Mouse (Mus musculus): ENCODE measurements around the gene Ptma. TPM values are rescaled to one million over a fixed set of nuclear protein-coding genes. Genes with fewer than 3 reads are reported as not detected.

The Ptma gene
- polyA plus RNA-seq, 1 experiment from 2014 or later = 1,165 TPM

DNA sequence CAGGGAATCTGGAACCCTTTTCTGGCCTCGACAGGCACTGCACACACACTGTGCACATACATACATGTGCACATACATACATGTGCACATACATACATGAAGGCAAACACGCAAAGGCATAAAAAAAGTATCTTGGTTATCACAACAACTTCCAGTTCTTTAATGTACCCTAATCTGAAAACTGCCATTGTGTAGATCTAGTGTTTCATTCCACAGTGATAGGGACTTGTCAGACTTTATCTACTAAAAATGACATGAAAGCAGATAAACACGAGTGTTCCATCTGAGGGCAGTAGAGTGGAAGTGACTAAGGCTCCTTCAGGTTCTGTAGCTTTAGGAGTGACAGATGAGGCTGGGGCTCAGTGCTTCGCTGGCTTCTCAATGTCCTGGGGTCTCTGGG, 24.8 kb downstream of the Ptma start:
- Histone ChIP-seq H3K9ac (ENCODE audit: low read depth, low read length) (no peak overlapping the region), H3K4me1 (ENCODE audit: control insufficient read depth, insufficient read depth, low read depth, low read length) (no peaks in the 10 kb centered on the region), H3K27ac (ENCODE audit: low read depth, low read length) (no peak overlapping the region), H3K4me3 (ENCODE audit: low read length) (no peak overlapping the region), H3K27me3 (replicated peaks; ENCODE audit: control insufficient read depth, insufficient read depth, low read length) (no peaks in the 10 kb centered on the region), H3K9me3 (ENCODE audit: control insufficient read depth, low read length) (no peaks in the 10 kb centered on the region), H3K36me3 (ENCODE audit: control insufficient read depth, insufficient read depth, low read length) (peaks cover 11% of the 10 kb centered on the region; the same call in 1 of the 2 replicates), H3K4me2 (ENCODE audit: low read length) (no peak overlapping the region)
- 85% methylated on average over 4 of the region's 4 CpGs for WGBS
- ATAC-seq = no peak

DNA sequence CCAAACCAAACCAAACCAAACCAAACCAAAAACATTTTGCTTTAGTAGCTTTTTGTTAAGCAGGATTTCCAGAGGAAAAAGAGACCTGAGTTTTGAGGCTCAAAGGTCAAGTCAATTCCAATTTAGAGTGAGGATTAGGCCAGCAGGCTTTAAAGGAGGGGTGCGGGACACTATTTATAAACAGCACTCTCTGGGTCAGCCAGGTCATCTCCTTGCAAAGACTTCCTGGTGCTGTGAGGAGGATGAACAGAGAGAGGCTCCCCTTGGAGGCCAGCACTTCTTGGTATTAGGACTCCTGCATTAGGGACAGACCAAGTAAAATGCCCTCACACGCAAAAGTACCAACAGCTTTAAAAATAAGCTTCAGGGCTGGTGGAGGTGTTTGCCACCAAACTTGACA, 25.4 kb downstream of the Ptma start:
- no peak overlapping the region for H3K4me2 ChIP-seq (ENCODE audit: low read length)
- no peak for ATAC-seq
- no peaks in the 10 kb centered on the region for H3K9me3 ChIP-seq (ENCODE audit: control insufficient read depth, low read length)
- H3K27ac ChIP-seq (ENCODE audit: low read depth, low read length) = no peak overlapping the region
- H3K36me3 ChIP-seq (ENCODE audit: control insufficient read depth, insufficient read depth, low read length) = peaks cover 8% of the 10 kb centered on the region; the same call in 1 of the 2 replicates
- H3K4me1 ChIP-seq (ENCODE audit: control insufficient read depth, insufficient read depth, low read depth, low read length) = no peaks in the 10 kb centered on the region
- H3K4me3 ChIP-seq (ENCODE audit: low read length) = no peak overlapping the region
- H3K27me3 ChIP-seq (replicated peaks; ENCODE audit: control insufficient read depth, insufficient read depth, low read length) = no peaks in the 10 kb centered on the region
- 58% methylated on average over 2 of the region's 2 CpGs for WGBS
- H3K9ac ChIP-seq (ENCODE audit: low read depth, low read length) = no peak overlapping the region

DNA sequence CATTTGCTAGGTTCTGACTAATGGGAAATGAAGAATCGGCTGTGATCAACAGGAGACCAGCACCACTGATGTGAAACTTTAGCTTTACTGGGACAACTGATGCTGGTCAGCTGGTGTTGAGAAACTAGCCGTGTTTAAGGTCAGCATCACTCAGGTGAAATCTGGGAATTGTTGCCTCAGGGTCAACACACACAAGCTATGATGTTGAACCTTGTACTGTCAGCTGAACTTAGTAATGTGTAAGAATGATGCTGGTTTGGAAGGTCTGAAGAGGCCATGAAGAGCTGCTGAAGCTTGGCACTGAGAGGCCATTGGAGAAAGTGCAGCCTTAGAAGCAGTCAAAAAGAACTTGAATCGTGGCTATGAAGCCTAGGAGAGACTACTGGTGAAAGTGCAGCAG, 29.1 kb downstream of the Ptma start:
- 92% methylated on average over 3 of the region's 3 CpGs for WGBS
- Histone ChIP-seq H3K27me3 (replicated peaks; ENCODE audit: control insufficient read depth, insufficient read depth, low read length) (no peaks in the 10 kb centered on the region), H3K4me2 (ENCODE audit: low read length) (no peak overlapping the region)

DNA sequence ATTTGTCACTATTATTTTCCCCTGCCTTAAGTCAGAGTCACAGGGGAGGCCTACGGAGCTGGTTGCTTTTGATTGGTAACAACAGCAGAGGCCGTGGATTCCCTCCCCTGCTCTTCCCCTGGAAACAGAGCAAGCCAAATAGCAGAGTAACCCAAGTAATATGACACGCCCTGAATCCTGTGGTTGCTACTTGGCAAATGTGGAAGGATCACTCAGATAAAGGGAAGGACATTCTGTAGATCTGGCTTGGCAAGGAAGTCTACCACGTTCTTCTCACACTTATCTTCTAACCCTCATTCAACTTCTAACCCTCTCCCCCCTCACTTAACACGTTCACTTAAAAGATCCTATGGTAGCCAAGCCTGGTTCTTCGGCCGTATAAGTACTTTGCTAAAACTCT, 31.3 kb downstream of the Ptma start:
- WGBS = 83% methylated on average over 7 of the region's 7 CpGs
- Histone ChIP-seq H3K27ac (ENCODE audit: low read depth, low read length) (no peak overlapping the region), H3K9me3 (ENCODE audit: control insufficient read depth, low read length) (no peaks in the 10 kb centered on the region), H3K4me2 (ENCODE audit: low read length) (no peak overlapping the region), H3K27me3 (replicated peaks; ENCODE audit: control insufficient read depth, insufficient read depth, low read length) (no peaks in the 10 kb centered on the region), H3K4me3 (ENCODE audit: low read length) (no peak overlapping the region), H3K9ac (ENCODE audit: low read depth, low read length) (no peak overlapping the region), H3K36me3 (ENCODE audit: control insufficient read depth, insufficient read depth, low read length) (peaks cover 6% of the 10 kb centered on the region; the same call in 1 of the 2 replicates), H3K4me1 (ENCODE audit: control insufficient read depth, insufficient read depth, low read depth, low read length) (no peaks in the 10 kb centered on the region)
- no peak for ATAC-seq

More for the DNA sequence above, 29.1 kb downstream of the Ptma start:
- no peak for ATAC-seq
- H3K9me3 ChIP-seq (ENCODE audit: control insufficient read depth, low read length) = no peaks in the 10 kb centered on the region
- no peak overlapping the region for H3K9ac ChIP-seq (ENCODE audit: low read depth, low read length)
- no peak overlapping the region for H3K27ac ChIP-seq (ENCODE audit: low read depth, low read length)
- H3K4me3 ChIP-seq (ENCODE audit: low read length) = no peak overlapping the region
- no peaks in the 10 kb centered on the region for H3K4me1 ChIP-seq (ENCODE audit: control insufficient read depth, insufficient read depth, low read depth, low read length)
- no peaks in the 10 kb centered on the region; the same call in 1 of the 2 replicates for H3K36me3 ChIP-seq (ENCODE audit: control insufficient read depth, insufficient read depth, low read length)

DNA sequence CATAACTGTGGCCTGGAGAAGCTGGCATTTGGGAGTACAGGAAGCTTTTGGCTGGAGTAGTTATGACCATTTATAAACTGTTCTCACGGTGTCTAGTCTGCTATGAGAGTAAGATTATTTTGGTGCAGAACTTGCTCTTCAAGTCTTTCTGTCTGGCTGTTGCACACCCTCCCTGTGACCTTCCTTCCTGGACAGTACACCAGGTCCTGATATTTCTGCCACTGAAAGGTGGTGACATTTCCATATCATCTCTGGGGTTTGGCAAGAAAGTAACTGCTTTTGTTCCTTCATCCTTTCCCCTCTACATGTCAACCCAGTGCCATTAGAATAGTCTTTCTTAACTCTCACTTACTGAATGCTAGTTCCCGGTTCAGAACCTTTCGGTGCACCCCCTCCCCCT, 32.7 kb downstream of the Ptma start:
- H3K9ac ChIP-seq (ENCODE audit: low read depth, low read length) = no peak overlapping the region
- H3K36me3 ChIP-seq (ENCODE audit: control insufficient read depth, insufficient read depth, low read length) = peaks cover 12% of the 10 kb centered on the region
- WGBS = 87% methylated on average over 3 of the region's 3 CpGs
- H3K27ac ChIP-seq (ENCODE audit: low read depth, low read length) = no peak overlapping the region
- no peak overlapping the region for H3K4me3 ChIP-seq (ENCODE audit: low read length)
- H3K27me3 ChIP-seq (replicated peaks; ENCODE audit: control insufficient read depth, insufficient read depth, low read length) = no peaks in the 10 kb centered on the region
- H3K4me2 ChIP-seq (ENCODE audit: low read length) = no peak overlapping the region
- H3K4me1 ChIP-seq (ENCODE audit: control insufficient read depth, insufficient read depth, low read depth, low read length) = no peaks in the 10 kb centered on the region
- no peak for ATAC-seq
- H3K9me3 ChIP-seq (ENCODE audit: control insufficient read depth, low read length) = no peaks in the 10 kb centered on the region

DNA sequence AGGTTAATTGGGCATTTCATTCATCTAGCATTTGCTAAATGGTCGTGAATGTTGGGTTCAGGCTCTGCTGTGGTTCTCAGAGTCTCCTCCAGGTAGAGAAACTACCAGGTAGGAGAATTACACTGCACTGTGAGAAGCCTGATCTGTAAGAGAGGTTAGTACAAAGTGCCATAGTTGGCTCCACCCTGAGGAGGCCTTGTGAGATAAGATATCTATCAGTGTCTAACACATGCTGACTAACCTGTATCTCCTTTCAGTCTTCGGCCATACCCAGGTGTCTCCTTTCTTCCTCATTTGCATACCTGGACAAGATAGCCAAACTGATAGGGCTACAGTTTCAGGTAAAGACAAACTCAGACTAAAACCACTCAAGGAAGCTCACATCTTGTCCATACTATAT, 36.1 kb downstream of the Ptma start:
- ATAC-seq = no peak
- H3K27me3 ChIP-seq (replicated peaks; ENCODE audit: control insufficient read depth, insufficient read depth, low read length) = no peaks in the 10 kb centered on the region
- H3K9me3 ChIP-seq (ENCODE audit: control insufficient read depth, low read length) = no peaks in the 10 kb centered on the region
- no peak overlapping the region for H3K4me3 ChIP-seq (ENCODE audit: low read length)
- 90% methylated on average over 2 of the region's 2 CpGs for WGBS
- no peak overlapping the region for H3K9ac ChIP-seq (ENCODE audit: low read depth, low read length)
- no peaks in the 10 kb centered on the region for H3K4me1 ChIP-seq (ENCODE audit: control insufficient read depth, insufficient read depth, low read depth, low read length)
- H3K4me2 ChIP-seq (ENCODE audit: low read length) = no peak overlapping the region
- H3K27ac ChIP-seq (ENCODE audit: low read depth, low read length) = no peak overlapping the region
- peaks cover 14% of the 10 kb centered on the region for H3K36me3 ChIP-seq (ENCODE audit: control insufficient read depth, insufficient read depth, low read length)

DNA sequence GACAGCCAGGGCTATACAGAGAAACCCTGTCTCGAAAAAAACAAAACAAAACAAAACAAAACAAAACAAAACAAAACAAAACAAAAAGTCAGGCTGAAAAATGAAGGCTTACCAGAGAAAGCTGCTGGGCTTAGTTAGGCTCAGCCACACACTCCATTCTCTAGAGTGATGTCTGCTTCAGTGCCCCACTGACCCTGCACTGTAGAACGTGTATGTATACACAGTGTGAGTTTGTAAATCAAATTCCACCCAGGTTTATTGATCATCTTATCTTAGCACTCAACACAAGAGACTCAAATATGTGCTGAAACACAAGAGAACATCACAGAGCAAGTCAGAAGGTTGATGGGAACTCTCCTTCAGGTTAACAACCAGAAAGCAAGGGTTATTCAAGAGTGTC, 41.9 kb downstream of the Ptma start:
- H3K4me1 ChIP-seq (ENCODE audit: control insufficient read depth, insufficient read depth, low read depth, low read length) = no peaks in the 10 kb centered on the region
- no peak for ATAC-seq
- H3K4me3 ChIP-seq (ENCODE audit: low read length) = no peak overlapping the region
- H3K27ac ChIP-seq (ENCODE audit: low read depth, low read length) = no peak overlapping the region
- WGBS = 77% methylated on average over 2 of the region's 2 CpGs
- no peaks in the 10 kb centered on the region for H3K9me3 ChIP-seq (ENCODE audit: control insufficient read depth, low read length)
- no peak overlapping the region for H3K9ac ChIP-seq (ENCODE audit: low read depth, low read length)
- H3K27me3 ChIP-seq (replicated peaks; ENCODE audit: control insufficient read depth, insufficient read depth, low read length) = no peaks in the 10 kb centered on the region
- H3K36me3 ChIP-seq (ENCODE audit: control insufficient read depth, insufficient read depth, low read length) = peaks cover 8% of the 10 kb centered on the region
- H3K4me2 ChIP-seq (ENCODE audit: low read length) = no peak overlapping the region

DNA sequence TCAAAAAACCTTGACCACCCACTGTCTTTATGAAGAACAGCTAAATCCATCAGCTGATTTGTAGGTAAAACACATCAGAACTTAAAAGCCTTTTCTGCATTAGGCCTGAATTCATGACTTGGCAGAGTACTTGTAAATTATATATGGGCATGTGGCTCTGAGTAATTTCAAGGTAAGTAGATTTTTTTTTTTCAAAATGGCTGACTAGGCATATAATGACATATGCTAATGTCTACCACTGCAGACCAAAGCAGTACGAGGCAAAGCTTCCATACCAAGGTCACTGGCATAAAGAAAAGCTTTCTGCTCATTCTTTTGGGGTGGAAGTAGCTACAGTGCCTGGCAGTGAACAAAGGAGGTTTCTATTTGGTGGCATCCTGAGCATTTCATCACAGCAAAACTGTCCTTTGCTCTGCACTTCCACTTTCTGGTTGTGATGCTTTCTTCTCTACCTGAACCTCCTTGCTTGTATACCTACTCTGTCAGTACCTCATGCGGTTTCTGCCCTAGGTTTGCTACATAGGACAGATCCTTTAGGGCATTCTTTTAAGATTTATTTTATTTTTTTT, 42.9 kb downstream of the Ptma start:
- Histone ChIP-seq H3K27ac (ENCODE audit: low read depth, low read length) (no peak overlapping the region), H3K9me3 (ENCODE audit: control insufficient read depth, low read length) (no peaks in the 10 kb centered on the region), H3K27me3 (replicated peaks; ENCODE audit: control insufficient read depth, insufficient read depth, low read length) (no peaks in the 10 kb centered on the region), H3K9ac (ENCODE audit: low read depth, low read length) (no peak overlapping the region), H3K4me2 (ENCODE audit: low read length) (no peak overlapping the region), H3K4me3 (ENCODE audit: low read length) (no peak overlapping the region), H3K4me1 (ENCODE audit: control insufficient read depth, insufficient read depth, low read depth, low read length) (no peaks in the 10 kb centered on the region), H3K36me3 (ENCODE audit: control insufficient read depth, insufficient read depth, low read length) (peaks cover under 1% of the 10 kb centered on the region; the same call in 1 of the 2 replicates)
- no peak for ATAC-seq
- WGBS = 79% methylated on average over 2 of the region's 2 CpGs

DNA sequence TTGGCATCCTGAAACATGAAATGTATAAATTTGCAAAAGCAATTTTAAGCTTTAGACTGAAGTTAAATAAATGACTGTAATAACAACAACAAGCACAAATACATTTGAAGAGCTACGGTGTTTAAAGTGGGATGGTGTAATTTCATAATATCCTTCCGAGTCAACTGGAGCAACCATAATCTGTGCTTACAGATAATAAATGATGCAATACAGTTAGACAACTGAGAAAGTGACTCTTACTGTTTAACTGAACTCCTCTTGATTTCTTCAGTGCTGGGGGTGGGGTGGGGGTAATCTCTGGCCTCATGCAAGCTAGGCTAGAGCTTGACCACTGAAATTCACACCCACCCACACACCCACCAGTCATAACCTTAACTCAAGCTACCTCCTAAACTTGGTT, 44.9 kb downstream of the Ptma start:
- no peak for ATAC-seq
- Histone ChIP-seq H3K4me3 (ENCODE audit: low read length) (no peak overlapping the region), H3K27me3 (replicated peaks; ENCODE audit: control insufficient read depth, insufficient read depth, low read length) (no peaks in the 10 kb centered on the region), H3K9ac (ENCODE audit: low read depth, low read length) (no peak overlapping the region), H3K9me3 (ENCODE audit: control insufficient read depth, low read length) (no peaks in the 10 kb centered on the region), H3K4me2 (ENCODE audit: low read length) (no peak overlapping the region), H3K4me1 (ENCODE audit: control insufficient read depth, insufficient read depth, low read depth, low read length) (no peaks in the 10 kb centered on the region), H3K27ac (ENCODE audit: low read depth, low read length) (no peak overlapping the region), H3K36me3 (ENCODE audit: control insufficient read depth, insufficient read depth, low read length) (no peaks in the 10 kb centered on the region)
- WGBS = 95% methylated on average over 2 of the region's 2 CpGs

DNA sequence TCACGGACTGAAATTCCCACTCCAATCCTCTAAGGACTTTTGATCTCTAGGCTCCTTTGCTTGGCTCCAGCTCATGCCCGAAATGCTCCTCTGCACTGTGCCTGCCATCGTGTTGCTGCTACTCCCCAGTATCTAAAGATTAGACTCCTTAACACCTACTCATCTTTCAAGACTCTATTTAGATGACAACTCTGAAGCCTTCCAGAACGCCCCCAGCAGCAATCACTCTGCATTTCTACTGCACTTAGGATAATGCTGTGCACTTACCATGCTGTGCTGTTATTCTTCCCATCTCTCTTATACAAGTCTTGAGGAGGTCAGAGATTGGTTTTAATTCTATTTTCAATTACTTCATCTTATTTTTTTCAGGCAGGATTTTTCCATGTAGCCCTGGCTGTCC, 45.4 kb downstream of the Ptma start:
- ATAC-seq = no peak
- H3K9ac ChIP-seq (ENCODE audit: low read depth, low read length) = no peak overlapping the region
- 83% methylated on average over 4 of the region's 4 CpGs for WGBS
- H3K4me1 ChIP-seq (ENCODE audit: control insufficient read depth, insufficient read depth, low read depth, low read length) = no peaks in the 10 kb centered on the region
- no peaks in the 10 kb centered on the region for H3K36me3 ChIP-seq (ENCODE audit: control insufficient read depth, insufficient read depth, low read length)
- no peak overlapping the region for H3K27ac ChIP-seq (ENCODE audit: low read depth, low read length)
- no peaks in the 10 kb centered on the region for H3K9me3 ChIP-seq (ENCODE audit: control insufficient read depth, low read length)
- no peak overlapping the region for H3K4me3 ChIP-seq (ENCODE audit: low read length)
- H3K27me3 ChIP-seq (replicated peaks; ENCODE audit: control insufficient read depth, insufficient read depth, low read length) = no peaks in the 10 kb centered on the region
- H3K4me2 ChIP-seq (ENCODE audit: low read length) = no peak overlapping the region

Data from hindbrain, embryonic 16.5 days (tissue).